Mouse (Mus musculus) liver, embryonic 16.5 days (tissue): ENCODE results near the gene Pla2g16. TPM values are rescaled to one million over a fixed set of nuclear protein-coding genes. Genes with fewer than 3 reads are reported as not detected.

Experiments
- ATAC-seq: fragments of 200-750 bp; cut with Nextera tagmentation; 2 replicates; pipeline ENCODE4 v1.8.0; 2017; ENCODE audit warnings: low read depth, mild to moderate bottlenecking, moderate number of reproducible peaks, moderate library complexity
- H3K27ac ChIP-seq: fragments of 300-500 bp; sonication (generic); 2 replicates; pipeline ENCODE4 v1.5.1; 2014; ENCODE audit warnings: mild to moderate bottlenecking, low read length
- H3K27me3 ChIP-seq: fragments of 300-500 bp; sonication (generic); 2 replicates; pipeline ENCODE4 v1.6.1; 2014; ENCODE audit warnings: low read depth, low read length, mixed read lengths; ENCODE audit not compliant: control insufficient read depth, insufficient read depth
- H3K36me3 ChIP-seq: fragments of 300-500 bp; sonication (generic); 2 replicates; pipeline ENCODE4 v1.6.1; 2014; ENCODE audit warnings: mild to moderate bottlenecking; ENCODE audit not compliant: control insufficient read depth, insufficient read depth
- H3K4me1 ChIP-seq: fragments of 300-500 bp; sonication (generic); 2 replicates; pipeline ENCODE4 v1.6.1; 2014; ENCODE audit warnings: low read depth, low read length, mixed read lengths; ENCODE audit not compliant: control insufficient read depth
- H3K4me2 ChIP-seq: fragments of 300-500 bp; sonication (generic); 2 replicates; pipeline ENCODE4 v1.6.1; 2014; ENCODE audit warnings: low read depth, low read length, mixed read lengths
- H3K4me3 ChIP-seq: fragments of 300-500 bp; sonication (generic); 2 replicates; pipeline ENCODE4 v1.5.1; 2014; ENCODE audit warnings: low read depth, mild to moderate bottlenecking, low read length
- H3K9ac ChIP-seq: fragments of 300-500 bp; sonication (generic); 2 replicates; pipeline ENCODE4 v1.6.1; 2014; ENCODE audit warnings: low read depth, low read length
- H3K9me3 ChIP-seq: fragments of 300-500 bp; sonication (generic); replicated peaks from 2 replicates; pipeline ENCODE4 v1.6.1; 2016; ENCODE audit warnings: low read length; ENCODE audit not compliant: control insufficient read depth
- WGBS: fragments of 180-500 bp; shearing (Covaris S2); extraction: QIAGEN DNeasy Blood & Tissue Kit; methylation state at CpG from one replicate; pipeline ENCODE4 v1.1.7; 2014; ENCODE audit not compliant: insufficient replicate concordance; 5-methylcytosine and 5-hydroxymethylcytosine counted together
- polyA plus RNA-seq: library from polyadenylated mRNA; unstranded; fragments of >200 nt; fragmentation: Nextera tagmentation; extraction: Ambion mirVana; gene quantifications from 2 replicates; pipeline ENCODE4 v1.2.1, GENCODE M21; 2015

The Pla2g16 gene
- polyA plus RNA-seq, 1 experiment from 2014 or later, result 18.8 TPM

GRCm38 (mm10) chr19:7558675-7559074 lies 1.4 kb downstream of the Pla2g16 start:
- no peak overlapping the region for H3K27ac ChIP-seq
- peak overlapping the region; percentile 82 for H3K4me2 ChIP-seq
- H3K36me3 ChIP-seq, result no peaks in the 10 kb centered on the region
- H3K9ac ChIP-seq, result peak overlapping the region; percentile 87
- H3K9me3 ChIP-seq, result no peaks in the 10 kb centered on the region
- no peak for ATAC-seq
- no peaks in the 10 kb centered on the region for H3K27me3 ChIP-seq
- 65% methylated on average over 4 of the region's 4 CpGs for WGBS
- H3K4me3 ChIP-seq, result peak overlapping the region; percentile 78
- H3K4me1 ChIP-seq, result peaks cover 17% of the 10 kb centered on the region

GRCm38 (mm10) chr19:7559986-7560385 lies 2.7 kb downstream of the Pla2g16 start:
- 69% methylated on average over 4 of the region's 4 CpGs for WGBS
- H3K27me3 ChIP-seq, result no peaks in the 10 kb centered on the region

GRCm38 (mm10) chr19:7561456-7561855 lies 4.2 kb downstream of the Pla2g16 start:
- no peak for ATAC-seq
- 58% methylated on average over 3 of the region's 3 CpGs for WGBS

More at GRCm38 (mm10) chr19:7559986-7560385, 2.7 kb downstream of the Pla2g16 start:
- Histone ChIP-seq H3K36me3 (no peaks in the 10 kb centered on the region), H3K4me1 (peaks cover 8% of the 10 kb centered on the region), H3K9me3 (no peaks in the 10 kb centered on the region), H3K4me3 (no peak overlapping the region), H3K4me2 (no peak overlapping the region), H3K9ac (no peak overlapping the region), H3K27ac (no peak overlapping the region)
- no peak for ATAC-seq

GRCm38 (mm10) chr19:7562601-7563129 lies 5.4 kb downstream of the Pla2g16 start:
- no peak overlapping the region for H3K4me3 ChIP-seq
- no peaks in the 10 kb centered on the region for H3K27me3 ChIP-seq
- H3K9me3 ChIP-seq, result no peaks in the 10 kb centered on the region
- no peak for ATAC-seq
- H3K36me3 ChIP-seq, result no peaks in the 10 kb centered on the region
- no peak overlapping the region for H3K9ac ChIP-seq
- no peak overlapping the region for H3K27ac ChIP-seq
- peaks cover 8% of the 10 kb centered on the region for H3K4me1 ChIP-seq
- no peak overlapping the region for H3K4me2 ChIP-seq
- WGBS, result 71% methylated on average over 10 of the region's 10 CpGs

More at GRCm38 (mm10) chr19:7561456-7561855, 4.2 kb downstream of the Pla2g16 start:
- H3K9ac ChIP-seq, result no peak overlapping the region
- no peaks in the 10 kb centered on the region for H3K36me3 ChIP-seq
- H3K27ac ChIP-seq, result no peak overlapping the region
- H3K4me2 ChIP-seq, result no peak overlapping the region
- no peaks in the 10 kb centered on the region for H3K27me3 ChIP-seq
- peaks cover 8% of the 10 kb centered on the region for H3K4me1 ChIP-seq
- no peaks in the 10 kb centered on the region for H3K9me3 ChIP-seq
- no peak overlapping the region for H3K4me3 ChIP-seq

- H3K4me1 ChIP-seq, result no peaks in the 10 kb centered on the region; the same call in 1 of the 2 replicates
- 48% methylated on average over 2 of the region's 2 CpGs for WGBS
Observed at GRCm38 (mm10) chr19:7563676-7564075, 6.4 kb downstream of the Pla2g16 start.

GRCm38 (mm10) chr19:7564457-7564856 lies 7.2 kb downstream of the Pla2g16 start:
- WGBS, result 81% methylated on average over 1 of the region's 1 CpGs
- H3K36me3 ChIP-seq, result no peaks in the 10 kb centered on the region

More at GRCm38 (mm10) chr19:7563676-7564075, 6.4 kb downstream of the Pla2g16 start:
- Histone ChIP-seq H3K9ac (no peak overlapping the region), H3K4me3 (no peak overlapping the region), H3K9me3 (no peaks in the 10 kb centered on the region), H3K36me3 (no peaks in the 10 kb centered on the region), H3K27me3 (no peaks in the 10 kb centered on the region), H3K27ac (no peak overlapping the region), H3K4me2 (no peak overlapping the region)
- no peak for ATAC-seq

GRCm38 (mm10) chr19:7566826-7567225 lies 9.6 kb downstream of the Pla2g16 start:
- no peaks in the 10 kb centered on the region for H3K27me3 ChIP-seq
- ATAC-seq, result no peak
- H3K4me3 ChIP-seq, result no peak overlapping the region
- no peak overlapping the region for H3K27ac ChIP-seq
- H3K4me2 ChIP-seq, result no peak overlapping the region
- H3K4me1 ChIP-seq, result no peaks in the 10 kb centered on the region
- no peaks in the 10 kb centered on the region for H3K9me3 ChIP-seq
- no peaks in the 10 kb centered on the region for H3K36me3 ChIP-seq
- 79% methylated on average over 3 of the region's 3 CpGs for WGBS
- no peak overlapping the region for H3K9ac ChIP-seq

More at GRCm38 (mm10) chr19:7564457-7564856, 7.2 kb downstream of the Pla2g16 start:
- no peaks in the 10 kb centered on the region for H3K9me3 ChIP-seq
- no peak overlapping the region for H3K4me2 ChIP-seq
- no peak overlapping the region for H3K27ac ChIP-seq
- H3K4me3 ChIP-seq, result no peak overlapping the region
- H3K27me3 ChIP-seq, result no peaks in the 10 kb centered on the region
- H3K4me1 ChIP-seq, result no peaks in the 10 kb centered on the region
- H3K9ac ChIP-seq, result no peak overlapping the region
- ATAC-seq, result no peak

- no peak overlapping the region for H3K27ac ChIP-seq
- H3K36me3 ChIP-seq, result no peaks in the 10 kb centered on the region
- H3K4me1 ChIP-seq, result no peaks in the 10 kb centered on the region
- H3K27me3 ChIP-seq, result no peaks in the 10 kb centered on the region
- H3K9me3 ChIP-seq, result no peaks in the 10 kb centered on the region
- no peak for ATAC-seq
- H3K4me2 ChIP-seq, result no peak overlapping the region
- no peak overlapping the region for H3K9ac ChIP-seq
- no peak overlapping the region for H3K4me3 ChIP-seq
- 27% methylated on average over 3 of the region's 3 CpGs for WGBS
Observed at GRCm38 (mm10) chr19:7568364-7568763, 11.1 kb downstream of the Pla2g16 start.

- no peak overlapping the region for H3K9ac ChIP-seq
- H3K36me3 ChIP-seq, result no peaks in the 10 kb centered on the region
- WGBS, result 39% methylated on average over 5 of the region's 5 CpGs
- no peak for ATAC-seq
- no peaks in the 10 kb centered on the region for H3K27me3 ChIP-seq
- no peaks in the 10 kb centered on the region for H3K9me3 ChIP-seq
- no peak overlapping the region for H3K27ac ChIP-seq
- no peak overlapping the region for H3K4me3 ChIP-seq
- no peaks in the 10 kb centered on the region for H3K4me1 ChIP-seq
- no peak overlapping the region for H3K4me2 ChIP-seq
Observed at GRCm38 (mm10) chr19:7569650-7570049, 12.4 kb downstream of the Pla2g16 start.
